Mouse (Mus musculus) WW6 (cell line): ENCODE measurements around the gene Ccdc177.
"Not testable (repeated sequence)": the region's sequence is repeated elsewhere in the genome, so short reads cannot be mapped to it uniquely, and the experiment has no call there.

ENCODE experiments used
- DNase-seq: peaks from one replicate; pipeline ENCODE4 v3.0.0-alpha.2; 2013; ENCODE audit warnings: low read depth, low spot score

The Ccdc177 gene

DNA sequence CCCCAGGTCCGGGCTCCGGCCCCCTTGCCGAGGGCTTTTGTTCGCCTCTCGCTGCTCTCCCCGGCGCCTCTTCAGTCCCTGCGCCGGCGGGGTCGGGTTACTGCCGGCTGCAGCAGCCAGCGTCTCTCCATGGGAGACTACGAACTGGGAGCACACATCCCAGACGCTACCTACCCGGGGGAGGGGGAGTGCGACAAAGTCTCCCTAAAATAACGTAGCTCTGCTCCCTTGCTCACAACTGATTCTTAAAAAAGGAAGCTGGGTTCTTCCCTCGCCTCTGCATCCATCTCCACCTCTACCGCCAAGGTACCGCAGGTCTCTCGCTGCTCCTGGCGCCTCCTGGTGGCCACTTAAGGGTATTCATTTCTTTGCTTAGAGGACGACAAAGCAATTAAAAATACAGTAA is at the start of gene Ccdc177:
Ccdc177 (minus strand) TSS at position 292 of the 406 bp plus-strand sequence.
- no peak for DNase-seq

DNA sequence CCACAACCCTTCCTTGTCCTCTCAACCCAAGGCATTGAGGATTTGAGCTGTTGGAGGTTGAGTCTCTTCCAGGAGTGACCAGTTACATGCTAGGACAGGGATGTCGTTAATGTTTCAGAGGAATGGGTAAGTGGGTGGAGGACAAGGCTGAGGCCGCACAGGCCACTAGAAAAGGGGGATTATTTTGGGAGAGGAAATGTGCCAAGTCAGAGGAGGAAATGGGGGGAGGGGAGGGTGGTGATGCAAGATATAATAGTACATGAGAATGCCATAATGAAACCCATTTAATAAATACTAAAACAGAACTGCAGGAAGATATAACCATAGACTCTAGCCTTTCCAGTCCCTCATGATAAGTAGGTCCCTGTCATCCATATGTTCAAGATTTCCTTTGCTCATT is 49.5 kb upstream of the Ccdc177 start:
- DNase-seq: no peak

DNA sequence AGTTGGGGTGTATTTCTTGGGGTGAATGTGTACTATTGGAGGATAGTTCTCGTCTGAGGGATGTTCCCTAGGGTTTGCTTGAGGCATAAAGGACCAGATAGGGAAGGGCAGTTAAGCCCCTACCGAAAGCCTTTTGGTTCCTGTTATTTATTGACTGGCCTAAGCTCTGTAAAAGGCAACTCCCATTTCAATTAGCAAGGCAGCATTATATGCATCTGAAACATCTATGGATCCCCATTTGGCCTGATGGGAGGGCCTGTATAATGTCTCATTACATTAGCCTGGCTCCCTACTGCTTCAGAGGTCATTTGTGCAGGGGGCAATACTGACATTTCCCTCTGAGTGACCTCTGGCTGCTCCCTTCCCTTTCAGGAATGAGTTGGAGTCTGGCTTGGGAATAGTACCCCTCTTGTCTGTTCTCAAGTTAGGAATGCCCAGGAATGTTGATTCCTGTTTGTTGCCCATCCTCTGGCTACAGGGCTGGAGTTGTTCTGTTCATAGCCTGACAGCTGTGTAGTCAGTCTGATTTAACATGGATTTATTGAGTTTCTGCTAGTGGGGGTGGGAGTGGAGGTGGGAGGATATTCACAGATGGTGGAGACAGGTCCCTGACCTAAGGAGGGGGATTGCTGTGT is 47.1 kb upstream of the Ccdc177 start:
- no peak for DNase-seq

DNA sequence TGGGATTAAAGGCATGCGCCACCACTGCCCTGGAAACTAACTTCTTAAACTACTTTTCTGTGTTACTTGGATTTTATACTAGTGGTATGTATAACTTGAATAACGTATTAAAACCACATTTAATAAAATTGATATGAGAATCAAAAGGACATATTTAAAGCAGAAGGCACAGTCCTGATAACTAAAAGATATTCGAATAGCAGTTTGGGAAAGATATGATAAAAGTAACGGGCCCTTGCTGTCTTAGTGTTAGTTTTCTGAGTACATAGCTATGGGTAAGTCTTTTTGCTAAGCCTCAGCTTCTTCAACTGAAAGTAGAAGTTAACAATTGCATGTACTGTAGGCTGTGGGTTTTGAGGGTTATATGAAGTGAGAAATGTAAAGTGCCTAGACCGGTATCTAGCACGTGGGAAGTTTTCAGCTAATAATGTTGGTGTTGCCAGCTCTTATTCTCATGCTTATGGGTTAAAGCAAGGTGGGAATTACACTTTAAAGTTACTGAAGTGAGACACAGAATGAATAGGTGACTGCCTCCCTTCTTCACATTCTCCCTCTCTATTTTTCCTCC is 44.5 kb upstream of the Ccdc177 start:
- no peak for DNase-seq

DNA sequence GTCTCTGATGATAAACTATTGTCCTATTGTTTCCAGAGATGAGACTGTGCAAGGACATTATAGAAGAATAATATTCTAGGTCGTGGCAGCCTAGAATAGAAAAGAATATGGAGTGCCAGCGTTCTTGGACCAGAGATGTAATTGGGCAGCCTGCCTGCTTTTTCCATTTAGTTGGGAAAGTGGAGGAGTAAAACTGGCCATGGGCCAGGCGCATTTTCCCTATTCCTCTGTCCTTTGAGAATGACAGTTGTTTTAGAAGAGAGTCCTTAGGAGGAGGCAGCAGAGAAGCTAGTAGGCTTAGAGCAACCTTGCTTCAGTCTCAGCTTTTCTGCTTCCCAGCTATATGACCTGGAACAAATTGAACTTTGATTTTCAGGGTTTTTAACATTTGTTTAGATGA is 43.4 kb upstream of the Ccdc177 start:
- no peak for DNase-seq

DNA sequence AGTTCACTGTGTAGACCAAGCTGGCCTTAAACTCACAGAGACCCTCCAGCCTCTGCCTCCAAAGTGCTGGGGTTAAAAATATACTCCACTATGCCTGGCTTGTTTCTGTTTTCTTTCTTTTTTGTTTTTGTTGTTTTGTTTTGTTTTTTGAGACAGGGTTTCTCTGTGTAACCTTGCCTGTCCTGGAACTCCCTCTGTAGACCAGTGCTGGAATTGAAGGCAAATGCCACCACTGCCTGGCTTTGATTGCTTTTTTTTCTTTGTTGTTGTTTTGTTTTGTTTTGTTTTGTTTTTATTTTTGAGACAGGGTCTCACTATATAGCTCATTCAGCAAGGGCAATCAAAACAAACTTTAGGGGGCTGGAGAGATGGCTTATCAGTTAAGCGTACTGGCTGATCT is 41.0 kb upstream of the Ccdc177 start:
- DNase-seq: no peak

DNA sequence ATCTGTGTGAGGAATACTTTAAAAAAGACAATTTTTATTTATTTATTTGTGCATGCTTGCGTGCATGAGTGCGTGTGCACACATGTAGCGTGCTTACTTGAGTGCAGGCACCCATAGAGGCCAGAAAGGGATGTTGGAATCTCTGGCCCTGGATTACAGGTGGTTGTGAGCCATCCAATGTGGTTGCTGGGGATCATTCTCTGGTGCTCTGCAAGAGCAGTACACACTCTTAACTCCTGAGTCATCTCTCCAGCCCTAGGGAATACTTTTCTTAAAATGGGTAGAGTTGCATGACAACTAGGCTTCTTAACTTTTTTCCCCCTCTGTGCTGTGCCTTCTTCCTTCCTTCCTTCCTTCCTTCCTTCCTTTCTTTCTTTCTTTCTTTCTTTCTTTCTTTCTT is 39.7 kb upstream of the Ccdc177 start:
- DNase-seq: no peak

DNA sequence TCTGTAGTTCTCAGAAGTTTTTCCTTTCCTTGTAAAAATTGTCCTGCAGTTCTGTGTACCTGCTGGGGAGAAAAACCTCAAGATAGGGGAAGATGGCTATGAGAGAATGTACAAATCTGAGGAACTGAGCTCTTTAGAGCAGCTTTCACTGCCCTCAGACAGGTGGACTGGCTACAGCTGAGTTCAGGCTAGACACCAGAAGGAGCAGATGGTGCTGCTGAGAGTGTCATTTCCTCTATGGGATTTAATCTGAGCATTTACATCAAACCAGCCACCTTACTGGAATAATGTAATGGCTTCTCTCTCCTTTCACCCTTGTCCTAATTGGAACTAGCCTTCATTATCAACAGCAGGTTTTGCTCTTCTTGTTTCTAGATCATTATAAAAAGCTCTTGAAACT is 37.8 kb upstream of the Ccdc177 start:
- DNase-seq: no peak

DNA sequence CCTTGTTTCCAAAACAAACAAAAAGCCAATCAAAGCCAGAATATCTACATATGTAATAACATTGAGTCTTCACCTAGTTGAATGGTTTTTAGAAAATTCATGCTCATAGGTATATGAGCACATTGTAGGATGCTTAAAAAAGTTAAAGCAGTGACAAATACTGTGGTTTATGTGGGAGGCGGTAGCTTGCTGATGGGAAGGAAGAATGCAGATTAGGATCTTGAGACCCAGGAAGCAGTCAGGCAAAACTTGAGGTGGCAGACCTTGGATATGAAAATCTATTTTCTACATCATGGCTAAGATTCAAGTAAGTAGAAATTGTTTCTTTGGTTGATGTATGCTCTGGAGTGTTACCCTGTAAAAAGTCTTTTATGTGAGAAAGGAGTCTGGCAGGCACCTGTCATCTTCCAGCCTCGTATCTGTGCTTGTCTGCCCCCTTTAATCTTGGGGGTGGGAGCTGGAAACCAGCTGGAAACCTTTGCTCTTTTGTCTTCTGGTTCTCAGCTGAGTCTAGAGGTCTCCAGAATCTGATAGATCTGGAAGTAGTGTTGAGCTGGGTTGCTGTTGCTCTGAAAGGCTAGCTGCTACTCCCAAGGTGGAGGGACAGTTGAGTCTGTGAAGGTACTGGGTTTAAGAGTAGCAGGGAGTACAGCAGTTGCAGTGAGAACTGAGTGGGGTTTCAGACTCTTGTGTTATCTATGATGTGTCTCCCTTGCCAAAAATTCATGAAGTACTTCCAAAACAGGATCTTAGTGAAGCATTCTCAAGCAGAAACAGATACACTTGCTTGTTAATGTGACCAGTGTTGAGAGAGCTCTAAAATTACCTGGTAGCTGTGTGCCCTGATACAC is 34.7 kb upstream of the Ccdc177 start:
- DNase-seq: no peak

DNA sequence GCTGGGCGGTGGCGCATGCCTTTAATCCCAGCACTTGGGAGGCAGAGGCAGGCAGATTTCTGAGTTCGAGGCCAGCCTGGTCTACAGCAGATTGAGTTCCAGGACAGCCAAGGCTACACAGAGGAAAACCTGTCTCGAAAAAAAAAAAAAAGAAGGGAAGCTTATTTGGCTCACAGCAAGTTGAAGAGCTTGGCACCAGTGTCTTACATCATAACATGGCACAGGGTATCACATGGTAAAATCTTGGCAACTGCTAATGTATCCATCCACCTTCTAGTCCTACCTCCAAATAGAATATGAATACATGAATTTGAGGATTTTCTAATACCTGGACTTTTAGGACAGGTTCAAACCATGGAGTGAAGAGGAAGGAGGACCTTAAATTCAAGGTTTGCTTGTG is 34.0 kb upstream of the Ccdc177 start:
- DNase-seq: no peak

DNA sequence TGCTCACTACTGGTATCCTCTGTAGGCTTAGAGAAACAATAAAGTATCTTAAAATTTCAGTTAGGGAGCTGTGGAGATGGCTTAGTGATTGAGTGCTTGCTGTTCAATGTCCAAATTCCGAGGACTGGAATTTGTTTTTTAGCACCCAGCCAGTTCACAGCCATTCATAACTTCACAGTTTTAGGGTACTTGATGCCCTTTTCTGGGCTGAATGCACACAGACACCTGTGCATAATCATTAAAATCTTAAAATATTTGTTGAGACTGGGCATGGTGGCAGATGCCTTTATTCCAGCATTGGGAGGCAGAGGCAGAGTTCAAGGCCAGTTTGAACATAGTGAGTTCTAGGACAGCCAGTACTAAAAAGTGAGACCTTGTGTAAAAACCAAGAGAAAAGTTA is 33.0 kb upstream of the Ccdc177 start:
- no peak for DNase-seq

DNA sequence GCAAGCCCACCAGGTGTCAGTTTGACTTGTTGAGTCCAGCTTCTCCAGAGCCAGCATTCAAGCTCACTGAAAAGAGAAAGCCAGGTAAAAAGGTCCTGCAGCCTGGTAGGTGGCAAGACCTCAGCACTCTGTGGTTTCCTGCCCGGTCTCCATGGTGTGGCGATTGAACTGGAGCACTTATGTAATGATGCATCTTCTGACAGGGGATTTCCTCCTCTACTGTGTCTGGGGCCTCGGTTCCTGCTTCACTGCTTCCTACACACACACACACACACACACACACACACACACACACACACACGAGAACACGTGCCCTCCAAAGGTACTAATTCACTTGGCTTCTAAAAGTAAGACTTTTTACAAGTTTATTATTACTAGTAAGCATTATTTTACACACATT is 32.4 kb upstream of the Ccdc177 start:
- no peak for DNase-seq

DNA sequence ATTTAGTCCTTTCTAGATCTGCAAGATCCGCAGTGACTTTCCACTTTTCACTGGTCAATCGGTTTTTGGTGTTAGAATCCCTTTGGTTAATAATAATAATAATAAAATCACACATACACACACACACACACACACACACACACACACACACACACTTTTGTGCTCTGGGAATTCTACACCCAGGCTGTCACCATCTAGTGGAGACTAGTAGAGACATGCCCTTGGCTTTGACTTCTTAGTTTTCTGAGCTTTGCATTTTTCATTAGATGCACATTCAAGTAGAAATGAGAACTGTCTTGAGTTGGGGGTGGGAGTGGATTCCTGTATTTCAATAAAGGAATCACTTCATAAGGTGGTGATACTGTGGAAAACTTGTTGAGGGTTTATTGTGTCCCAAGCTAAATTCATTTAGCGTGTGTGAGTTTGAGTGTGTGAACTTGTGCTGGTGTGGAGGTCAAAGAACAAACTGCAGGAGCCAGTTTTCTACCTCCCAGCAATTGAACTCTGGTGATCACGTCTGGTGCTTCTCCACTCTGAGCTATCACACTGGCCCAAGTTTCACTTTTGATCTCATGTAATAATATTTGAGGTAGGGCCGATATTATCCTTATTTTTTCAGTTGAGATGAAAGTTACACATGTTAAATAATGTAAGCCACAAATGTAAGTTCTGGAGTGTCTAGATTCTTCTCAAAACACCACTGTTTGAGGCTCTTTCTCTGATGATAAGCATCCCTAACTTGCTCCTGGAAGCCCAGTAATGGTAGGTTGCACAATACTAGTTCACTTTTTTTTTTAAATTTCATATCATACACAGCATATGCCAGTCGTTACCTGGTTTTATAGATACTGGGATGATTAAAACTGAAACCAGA is 31.3 kb upstream of the Ccdc177 start:
- DNase-seq: no peak

DNA sequence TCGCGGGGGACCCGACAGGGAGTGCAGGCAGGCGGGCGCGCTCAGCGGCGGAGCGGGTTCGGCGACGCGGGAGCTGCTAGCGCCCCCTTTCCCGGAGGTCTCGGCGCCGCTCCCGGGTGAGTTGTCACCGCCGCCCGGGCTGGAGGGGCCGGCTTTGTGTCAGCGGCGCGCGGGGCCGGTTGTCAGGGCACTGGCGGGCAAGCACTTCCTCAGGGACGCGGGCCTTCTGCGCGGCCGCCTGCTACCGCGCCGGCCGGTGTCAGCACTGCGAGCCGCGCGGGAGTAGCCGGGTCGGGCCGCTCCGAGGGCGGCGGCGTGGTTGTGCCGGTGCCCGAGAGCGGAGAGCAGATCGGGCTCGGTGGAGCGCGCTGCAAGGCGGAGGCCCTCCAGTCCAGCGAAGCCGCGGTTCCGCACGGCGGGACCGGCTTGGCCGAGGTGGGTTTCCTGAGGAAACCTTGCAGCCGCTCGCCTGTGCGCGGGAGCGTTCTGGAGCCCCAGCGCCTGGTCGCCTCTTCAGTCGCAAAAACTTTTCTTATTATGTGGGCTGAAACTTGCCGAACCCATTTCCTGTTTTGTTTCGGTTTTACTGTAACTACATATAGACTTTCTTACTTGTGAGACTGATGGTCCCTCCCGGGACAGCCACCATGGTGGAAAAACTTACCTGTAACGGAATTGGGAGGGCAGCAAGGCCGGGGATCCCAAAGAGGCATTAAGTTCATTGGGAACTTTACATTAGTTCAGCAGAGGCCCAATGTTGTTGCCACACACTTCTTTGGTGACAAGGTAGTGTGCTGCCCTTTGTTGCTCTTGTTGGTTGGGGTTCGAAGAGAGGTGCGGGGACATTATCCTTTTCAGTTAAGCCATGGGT is 30.4 kb upstream of the Ccdc177 start:
- no peak for DNase-seq

DNA sequence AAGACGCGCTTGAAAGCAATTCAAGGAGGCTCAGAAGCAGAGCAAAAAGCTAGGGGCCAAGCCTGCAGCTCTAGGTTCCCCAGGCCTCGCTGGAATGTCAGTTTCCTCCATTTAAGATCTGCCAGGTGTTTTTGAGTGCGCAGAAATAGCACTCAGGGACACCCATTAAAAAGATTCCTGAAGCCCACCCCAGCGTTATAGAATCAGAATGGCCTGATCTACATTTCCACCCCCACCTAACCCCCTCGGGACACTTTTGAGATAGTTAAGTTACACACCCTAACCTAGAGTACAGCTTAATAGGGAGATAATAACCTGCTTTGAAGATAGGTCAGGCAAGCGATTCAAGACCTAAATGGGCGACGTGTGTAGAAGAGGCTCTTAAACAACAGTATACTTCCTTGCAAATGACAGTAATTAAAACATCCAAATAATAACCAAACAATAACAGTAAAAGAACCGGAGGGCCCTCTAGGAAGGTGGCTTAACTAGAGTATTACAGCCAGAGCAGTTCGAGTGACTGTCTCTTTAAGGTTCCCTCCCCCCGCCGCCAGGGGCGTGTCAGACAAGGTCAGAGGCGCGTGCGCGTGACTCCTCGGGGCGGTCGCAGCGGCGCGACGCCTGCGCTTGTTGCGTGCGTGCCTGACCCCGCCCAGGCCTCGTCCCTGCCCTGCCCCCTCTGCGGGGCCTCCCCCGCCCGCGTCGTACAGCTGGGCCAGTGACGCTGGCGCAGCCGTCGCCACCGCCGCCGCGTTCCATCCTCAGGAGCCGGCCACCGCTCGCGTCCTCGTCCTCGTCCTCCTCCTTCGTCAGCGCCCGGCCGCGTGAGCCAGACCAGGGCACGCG is 29.6 kb upstream of the Ccdc177 start, which contains the start of gene Susd6:
Susd6 (plus strand) TSS at position 662 of the 846 bp plus-strand sequence.
- DNase-seq: peak; percentile 91

DNA sequence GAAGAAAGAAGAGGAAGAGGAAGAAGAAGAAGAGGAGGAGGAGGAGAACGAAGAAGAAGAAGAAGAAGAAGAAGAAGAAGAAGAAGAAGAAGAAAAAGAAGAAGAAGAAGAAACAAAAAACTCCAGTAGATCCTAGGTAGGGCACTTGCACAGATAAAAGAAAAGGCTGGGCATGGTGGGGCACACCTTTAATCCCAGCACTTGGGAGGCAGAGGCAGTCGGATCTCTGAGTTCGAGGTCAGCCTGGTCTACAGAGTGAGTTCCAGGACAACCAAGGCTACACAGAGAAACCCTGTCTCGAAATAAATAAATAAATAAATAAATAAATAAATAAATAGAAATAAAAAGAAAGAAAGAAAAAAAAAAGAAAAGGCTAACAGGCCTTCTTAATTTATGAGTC is 28.8 kb upstream of the Ccdc177 start:
- not testable (repeated sequence) for DNase-seq

DNA sequence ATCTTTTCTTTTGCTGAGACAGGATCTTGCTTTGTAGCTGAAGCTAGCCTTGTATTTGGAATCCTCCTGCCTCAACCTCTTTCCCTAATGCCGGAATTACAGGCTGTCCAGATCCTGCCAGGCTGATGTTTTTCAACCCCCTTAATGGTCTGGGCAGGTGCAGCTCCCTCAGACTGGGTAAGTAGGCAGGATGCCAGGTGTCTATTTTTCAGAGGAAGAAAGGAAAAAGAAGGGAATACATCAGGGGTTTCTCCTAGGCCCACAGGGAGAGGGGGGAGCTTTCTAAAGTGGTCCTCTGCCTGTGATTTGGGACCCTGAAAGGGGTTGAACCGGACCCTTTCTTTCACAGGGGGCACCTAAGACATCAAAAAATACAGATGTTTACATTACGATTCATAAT is 27.7 kb upstream of the Ccdc177 start:
- no peak for DNase-seq

DNA sequence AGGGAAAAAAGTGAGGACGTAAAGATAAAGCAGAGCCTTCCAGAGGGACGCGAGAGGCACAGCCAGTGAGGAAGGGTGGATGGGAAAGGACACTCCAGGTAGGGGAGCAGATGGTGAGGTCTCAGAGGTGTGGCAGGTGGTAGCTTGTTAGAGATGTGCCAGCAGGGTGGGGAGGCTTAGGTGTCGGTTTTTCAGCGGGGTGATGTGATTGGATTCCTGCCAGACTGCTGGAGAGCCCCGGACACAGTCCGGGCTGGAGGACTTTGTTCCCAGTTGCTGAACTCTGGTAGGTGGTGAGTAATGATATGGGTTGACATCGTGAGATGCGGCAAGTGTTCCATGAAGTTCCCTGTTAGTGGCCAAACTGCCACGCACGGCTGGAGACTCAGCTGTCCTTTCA is 27.1 kb upstream of the Ccdc177 start:
- DNase-seq: no peak

DNA sequence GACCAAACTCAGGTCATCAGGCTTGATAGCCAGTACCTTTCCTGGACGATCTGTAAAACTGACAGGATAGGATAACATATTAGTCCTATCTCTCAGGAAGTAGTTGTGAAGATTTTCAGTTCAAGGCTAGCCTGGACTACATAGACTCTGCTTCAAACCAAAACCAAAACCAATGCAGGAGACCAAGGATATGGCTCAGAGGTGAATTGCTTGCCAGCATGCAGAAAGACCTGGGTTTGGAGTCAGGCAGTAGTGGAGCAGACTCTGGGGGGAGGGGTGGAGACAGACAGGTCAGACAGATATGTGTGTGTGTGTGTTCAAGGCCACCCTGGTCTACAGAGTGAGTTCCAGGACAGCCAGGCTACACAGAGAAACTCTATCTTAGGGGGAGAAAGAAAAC is 26.1 kb upstream of the Ccdc177 start:
- DNase-seq: no peak

DNA sequence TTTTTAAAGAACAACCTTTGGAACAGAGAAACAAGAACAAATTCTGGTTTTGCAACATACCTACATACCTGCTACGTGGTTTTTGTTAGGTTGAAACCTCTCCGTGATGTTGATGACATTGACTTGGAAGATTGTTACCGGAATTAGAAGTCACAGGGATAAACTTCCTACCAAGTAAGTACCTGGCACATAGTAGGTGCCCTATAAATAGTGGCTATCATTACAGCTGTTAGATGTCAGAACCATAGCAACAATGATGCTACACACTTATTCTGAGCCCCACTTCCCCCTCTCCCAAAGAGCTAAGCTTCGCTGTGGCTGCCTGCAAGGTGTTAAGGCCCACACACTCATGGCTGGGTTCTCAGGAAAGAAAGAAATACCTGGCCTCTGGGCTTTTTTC is 25.1 kb upstream of the Ccdc177 start:
- no peak for DNase-seq
